Mouse (Mus musculus): ENCODE data around the gene Calr3.

Gene Calr3

DNA sequence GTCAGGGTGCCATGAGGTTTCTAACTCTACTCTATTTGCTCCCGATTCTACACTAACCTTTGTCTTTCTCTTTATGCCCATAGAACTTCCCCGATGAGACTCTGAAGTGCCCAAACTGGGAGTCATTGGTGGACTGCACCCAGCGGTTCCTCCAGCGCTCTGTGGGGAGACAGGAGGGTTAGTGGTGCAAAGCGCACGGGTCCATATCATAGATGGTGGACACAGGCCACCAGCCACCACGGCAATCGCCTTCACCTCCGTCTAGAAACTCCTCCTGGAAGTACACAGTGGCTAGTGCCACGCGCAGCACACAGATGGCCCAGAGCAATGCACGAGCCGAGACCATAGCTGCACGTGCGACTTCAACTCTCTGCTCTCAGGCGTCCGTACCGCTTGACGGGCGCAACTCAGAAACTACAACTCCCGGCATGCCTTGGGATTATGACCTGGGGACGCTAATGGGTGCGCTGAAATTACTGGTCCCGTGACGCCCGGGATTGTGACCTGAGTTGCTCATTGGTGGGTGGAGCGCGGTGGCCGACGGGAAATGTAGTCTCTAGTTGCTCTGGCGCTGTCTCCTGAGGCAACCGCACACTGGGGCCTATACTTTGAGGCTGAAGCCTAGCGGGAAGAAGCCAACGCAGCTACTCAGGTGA is at the start of gene Calr3, which contains the start of gene 1700030K09Rik:
Calr3 (minus strand) TSS at position 533 of the 656 bp plus-strand sequence.
1700030K09Rik (plus strand) TSS at position 543 of the 656 bp plus-strand sequence.
- DNase-seq (ENCODE audit: low read depth, low spot score) = peak; percentile 98

GRCm38 (mm10) chr8:72493381-72493780 is 49.7 kb upstream of the Calr3 start:
- no peak for DNase-seq (ENCODE audit: low read depth, low spot score)

DNA sequence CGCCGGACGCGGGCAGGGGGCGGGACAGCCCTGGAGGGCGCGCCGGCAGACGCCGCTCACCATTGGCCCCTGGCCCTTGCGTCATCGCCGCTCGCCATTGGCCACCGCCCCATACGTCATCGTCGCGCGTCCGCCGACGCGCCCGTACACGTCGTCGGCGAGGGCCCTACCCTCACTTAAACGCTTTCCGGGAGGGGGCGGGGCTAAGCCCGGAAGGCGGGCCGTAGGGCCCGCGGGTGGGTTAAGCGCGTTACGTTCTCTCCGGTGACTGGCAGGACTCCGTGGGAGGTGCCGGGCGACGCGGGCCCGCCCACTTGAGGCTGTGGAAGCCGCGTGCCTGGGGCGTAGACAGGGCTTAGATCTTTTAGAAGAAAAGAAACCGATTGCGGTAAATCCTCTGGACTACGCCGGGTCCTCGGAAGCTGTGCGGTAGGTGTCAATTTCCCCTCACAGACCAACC is 49.0 kb upstream of the Calr3 start:
- DNase-seq (ENCODE audit: low read depth, low spot score) = peak; percentile 100

- DNase-seq (ENCODE audit: low read depth, low spot score) = peak; percentile 81
Observed at GRCm38 (mm10) chr8:72491680-72492621, 48.3 kb upstream of the Calr3 start, which contains the start of gene Slc35e1. Gene Slc35e1, minus strand, starts transcription at chr8:72492614.

GRCm38 (mm10) chr8:72491017-72491416 is 47.3 kb upstream of the Calr3 start:
- DNase-seq (ENCODE audit: low read depth, low spot score) = no peak

- no peak for DNase-seq (ENCODE audit: low read depth, low spot score)
Observed at GRCm38 (mm10) chr8:72487014-72487413, 43.3 kb upstream of the Calr3 start.

DNA sequence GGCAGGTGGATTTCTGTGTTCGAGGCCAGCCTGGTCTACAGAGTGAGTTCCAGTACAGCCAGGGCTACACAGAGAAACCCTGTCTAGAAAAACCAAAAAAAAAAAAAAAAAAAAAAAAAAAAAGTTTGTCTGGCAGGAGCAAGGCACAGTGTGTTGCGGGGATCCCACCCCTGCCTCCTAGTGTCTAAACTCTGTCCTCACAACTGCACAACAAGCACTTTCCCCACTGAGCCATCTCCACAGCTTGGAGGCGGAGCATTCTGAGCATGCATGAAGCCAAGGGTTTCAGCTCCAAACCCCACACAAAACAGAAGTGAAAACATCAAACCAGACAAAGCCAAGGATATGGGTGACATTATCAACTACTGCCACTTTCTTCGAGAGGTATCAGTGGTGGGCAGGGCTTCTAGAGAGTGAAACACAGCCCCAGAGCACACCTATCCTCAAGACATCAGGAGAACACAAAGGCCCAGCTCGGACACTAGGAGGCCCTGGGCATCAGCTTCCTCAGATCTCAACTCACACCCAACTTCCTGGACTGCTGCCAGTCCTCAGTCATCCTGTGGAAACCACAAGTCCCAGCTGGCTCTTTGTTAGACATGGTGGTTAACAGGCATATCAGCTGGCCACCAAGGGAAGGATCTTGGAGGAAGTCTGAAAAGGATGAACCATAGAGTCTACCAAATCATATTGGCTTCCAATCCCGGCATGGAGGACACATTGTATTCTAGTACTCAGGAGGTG is 42.0 kb upstream of the Calr3 start:
- DNase-seq (ENCODE audit: low read depth, low spot score) = peak; percentile 40

DNA sequence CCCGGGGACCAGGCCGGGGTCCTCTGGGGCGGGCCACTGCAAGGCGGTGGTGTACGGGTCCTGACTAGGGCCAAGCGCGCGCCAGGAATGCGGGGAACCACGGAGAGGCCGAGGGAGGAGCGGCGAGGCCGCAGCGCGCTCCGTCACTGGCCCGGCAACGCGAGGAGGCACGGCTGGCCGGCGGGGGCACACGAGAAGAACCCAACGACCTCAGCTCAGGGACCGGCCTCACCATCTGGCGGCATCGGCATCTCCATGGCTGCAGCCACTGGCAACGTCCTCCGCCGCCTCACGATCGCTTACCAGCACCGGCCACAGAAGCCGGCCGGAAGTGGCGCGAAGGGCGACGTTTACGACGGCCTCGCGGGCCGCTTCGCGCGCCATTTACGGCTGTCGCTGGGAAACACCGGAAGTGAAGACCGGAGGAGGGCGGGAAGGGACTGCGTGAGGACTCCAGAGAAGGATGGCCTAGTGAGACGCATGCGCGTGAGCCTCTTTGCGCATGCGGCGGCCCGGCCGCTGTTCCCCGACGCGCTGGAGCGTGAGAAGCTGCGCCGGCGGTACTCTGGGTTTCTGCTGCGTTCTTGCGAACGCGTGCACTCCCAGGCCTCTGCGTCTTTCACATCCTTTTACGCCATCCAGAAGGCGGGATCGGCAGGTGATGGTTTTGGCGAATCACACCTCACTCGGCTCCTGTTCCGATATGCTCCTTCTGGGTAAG is 31.3 kb upstream of the Calr3 start, which contains the start of gene Cherp:
Cherp (minus strand) TSS at position 401 of the 721 bp plus-strand sequence.
- DNase-seq (ENCODE audit: low read depth, low spot score) = peak; percentile 99

GRCm38 (mm10) chr8:72470684-72471083 is 27.0 kb upstream of the Calr3 start:
- DNase-seq (ENCODE audit: low read depth, low spot score) = no peak

DNA sequence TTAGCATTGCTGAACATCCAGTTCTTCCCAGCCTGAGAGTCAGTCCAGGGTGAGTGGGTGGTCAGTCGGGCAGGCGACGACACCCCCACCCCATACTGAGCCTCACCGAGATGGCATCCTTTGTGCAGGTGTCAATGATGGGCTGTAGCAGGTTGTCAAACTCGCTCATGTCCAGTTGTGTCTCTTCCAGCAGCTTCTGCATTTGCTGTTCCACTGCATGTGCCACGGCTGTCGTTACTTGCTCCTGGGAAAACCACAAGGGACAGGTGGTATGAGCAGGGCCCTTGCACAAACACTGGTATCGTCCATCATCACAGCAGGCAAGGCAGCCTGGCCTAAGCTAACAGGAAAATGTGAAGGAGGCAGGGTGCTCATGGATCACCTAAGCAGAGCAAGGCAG is 26.3 kb upstream of the Calr3 start:
- DNase-seq (ENCODE audit: low read depth, low spot score) = no peak

DNA sequence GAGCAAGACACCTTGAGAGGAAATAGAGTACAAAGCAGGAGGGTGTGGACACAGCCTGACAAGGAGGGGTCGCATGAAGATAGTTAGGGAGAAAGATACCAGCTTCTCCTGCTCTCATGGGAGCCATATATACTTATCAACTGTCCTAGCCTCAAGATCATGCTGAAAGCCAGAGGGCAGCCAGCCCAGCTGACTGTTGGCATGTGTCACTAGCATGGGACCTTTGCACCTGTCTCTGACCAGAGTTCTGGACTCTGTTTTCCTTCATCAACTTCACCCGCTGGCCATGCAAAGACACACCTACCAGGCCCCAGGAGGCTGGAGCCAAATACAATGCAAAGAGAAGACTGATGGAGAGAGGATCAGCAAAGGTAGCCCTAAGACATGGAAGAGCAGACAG is 25.6 kb upstream of the Calr3 start:
- DNase-seq (ENCODE audit: low read depth, low spot score) = no peak

- DNase-seq (ENCODE audit: low read depth, low spot score) = no peak
Observed at GRCm38 (mm10) chr8:72464211-72464610, 20.5 kb upstream of the Calr3 start.

GRCm38 (mm10) chr8:72459881-72460533 is 16.3 kb upstream of the Calr3 start:
- DNase-seq (ENCODE audit: low read depth, low spot score) = no peak

GRCm38 (mm10) chr8:72458457-72458856 is 14.8 kb upstream of the Calr3 start:
- no peak for DNase-seq (ENCODE audit: low read depth, low spot score)

- no peak for DNase-seq (ENCODE audit: low read depth, low spot score)
Observed at GRCm38 (mm10) chr8:72457806-72458205, 14.1 kb upstream of the Calr3 start.

DNA sequence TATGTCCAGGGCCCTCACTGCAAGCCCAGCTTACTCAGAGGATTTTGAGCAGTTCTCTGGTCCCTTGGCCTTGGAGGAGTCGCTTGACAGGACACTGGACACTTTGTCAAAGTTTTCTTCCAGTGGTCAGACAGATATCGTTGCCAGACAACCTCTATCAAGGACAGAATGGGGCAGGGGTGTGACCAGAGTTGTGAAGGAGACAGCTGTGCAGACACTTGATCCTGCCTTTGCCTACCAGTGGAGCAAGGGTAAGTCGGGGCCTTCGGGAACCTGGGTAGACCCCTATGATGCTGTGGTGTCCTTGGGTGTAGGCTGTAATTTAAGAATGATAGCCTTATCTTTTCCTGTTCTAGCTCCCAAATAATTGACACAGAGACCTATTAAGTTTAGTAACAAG is 11.6 kb upstream of the Calr3 start:
- DNase-seq (ENCODE audit: low read depth, low spot score) = no peak

DNA sequence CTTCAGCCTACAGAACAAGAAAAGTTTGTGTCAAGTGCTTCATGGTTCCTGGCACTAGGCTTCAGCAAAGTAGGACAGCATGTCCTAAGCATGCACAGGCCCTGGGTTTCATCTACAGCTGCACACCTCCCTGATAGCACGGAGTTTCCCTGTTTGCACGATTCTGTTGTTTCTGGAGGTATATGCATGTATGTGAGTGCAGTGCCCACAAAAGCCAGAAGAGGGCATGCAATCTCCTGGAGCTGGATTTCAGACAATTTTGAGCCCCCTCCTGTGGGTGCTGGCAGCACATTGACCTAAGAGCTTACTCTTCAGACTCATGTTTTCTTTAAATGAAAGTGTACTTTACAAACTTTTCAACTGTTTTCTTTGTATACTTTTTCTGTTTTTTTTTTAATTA is 10.2 kb upstream of the Calr3 start:
- no peak for DNase-seq (ENCODE audit: low read depth, low spot score)

GRCm38 (mm10) chr8:72451516-72451915 is 7.8 kb upstream of the Calr3 start:
- DNase-seq (ENCODE audit: low read depth, low spot score) = no peak

DNA sequence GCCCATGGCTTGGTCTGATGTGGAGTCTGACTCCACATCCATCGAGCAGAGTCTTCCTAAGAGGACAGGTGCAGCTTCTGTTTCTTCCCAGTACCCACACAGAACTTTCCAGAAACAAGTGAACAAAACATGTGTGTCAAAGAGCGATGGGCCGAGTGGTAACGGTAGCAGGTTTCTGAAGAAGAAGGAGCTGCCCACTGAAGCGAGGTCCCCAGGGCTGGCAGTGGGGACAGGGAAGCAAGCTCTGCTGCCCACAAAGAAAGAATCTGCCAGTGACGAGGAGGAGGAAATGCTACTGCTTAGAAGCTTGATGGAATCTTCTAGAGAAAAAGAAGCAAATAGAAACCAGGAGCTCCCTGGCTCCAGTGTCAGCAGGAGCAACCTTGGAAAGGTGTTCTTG is 1.4 kb upstream of the Calr3 start:
- no peak for DNase-seq (ENCODE audit: low read depth, low spot score)

GRCm38 (mm10) chr8:72443994-72444350 is 302 bp upstream of the Calr3 start:
- no peak for DNase-seq (ENCODE audit: low read depth, low spot score)
